Mouse (Mus musculus) cerebellum, postnatal 25 days (tissue): Measurements from ENCODE around the gene Hoxb9.

Experiments
- DNase-seq, 2 experiments: peaks; one replicate each; pipeline ENCODE4 v3.0.0; 2021; ENCODE audit warnings: mixed read lengths in 2 of 2

Hoxb9 gene

DNA sequence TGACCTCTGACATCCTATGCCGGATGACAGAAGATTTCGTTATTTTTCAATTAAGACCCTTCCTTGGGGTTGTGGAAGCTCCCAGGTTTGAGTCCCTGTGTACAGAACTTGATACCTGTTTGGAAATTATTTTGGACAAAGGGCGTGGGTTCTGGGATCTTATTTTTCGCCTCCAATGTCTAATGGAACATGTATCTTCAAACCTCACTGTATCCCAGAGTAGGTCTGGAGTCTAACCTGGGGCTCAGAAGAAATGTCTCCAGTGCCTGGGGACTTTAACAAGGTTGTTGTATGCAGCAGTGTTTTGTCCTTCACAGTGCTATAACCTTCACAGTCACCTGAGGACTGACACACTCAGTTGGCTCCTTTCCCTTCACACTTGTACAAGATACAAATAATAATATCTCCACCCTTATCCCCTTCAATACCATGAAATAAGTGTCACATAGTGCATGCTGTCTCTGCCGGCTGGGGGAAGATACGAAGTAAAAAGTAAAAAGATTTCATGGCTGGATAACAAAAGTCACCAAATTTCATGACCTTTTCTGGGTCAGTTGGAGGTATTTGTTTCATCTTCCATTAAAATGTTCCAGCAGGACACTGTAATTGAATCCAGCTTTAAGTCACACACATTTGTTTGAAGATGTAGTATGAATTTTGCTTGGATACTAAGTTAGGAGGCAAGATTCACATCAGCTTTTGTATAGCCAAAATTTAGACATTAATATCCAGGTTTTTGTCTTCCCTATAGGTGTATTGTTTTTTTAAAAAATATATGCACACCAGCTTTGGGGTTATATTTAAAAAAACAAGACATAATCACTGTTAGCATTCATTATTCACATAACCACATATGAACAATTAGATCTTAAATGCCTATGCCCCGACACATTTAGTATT, 4.0 kb upstream of the Hoxb9 start:
- DNase-seq, result no peak

DNA sequence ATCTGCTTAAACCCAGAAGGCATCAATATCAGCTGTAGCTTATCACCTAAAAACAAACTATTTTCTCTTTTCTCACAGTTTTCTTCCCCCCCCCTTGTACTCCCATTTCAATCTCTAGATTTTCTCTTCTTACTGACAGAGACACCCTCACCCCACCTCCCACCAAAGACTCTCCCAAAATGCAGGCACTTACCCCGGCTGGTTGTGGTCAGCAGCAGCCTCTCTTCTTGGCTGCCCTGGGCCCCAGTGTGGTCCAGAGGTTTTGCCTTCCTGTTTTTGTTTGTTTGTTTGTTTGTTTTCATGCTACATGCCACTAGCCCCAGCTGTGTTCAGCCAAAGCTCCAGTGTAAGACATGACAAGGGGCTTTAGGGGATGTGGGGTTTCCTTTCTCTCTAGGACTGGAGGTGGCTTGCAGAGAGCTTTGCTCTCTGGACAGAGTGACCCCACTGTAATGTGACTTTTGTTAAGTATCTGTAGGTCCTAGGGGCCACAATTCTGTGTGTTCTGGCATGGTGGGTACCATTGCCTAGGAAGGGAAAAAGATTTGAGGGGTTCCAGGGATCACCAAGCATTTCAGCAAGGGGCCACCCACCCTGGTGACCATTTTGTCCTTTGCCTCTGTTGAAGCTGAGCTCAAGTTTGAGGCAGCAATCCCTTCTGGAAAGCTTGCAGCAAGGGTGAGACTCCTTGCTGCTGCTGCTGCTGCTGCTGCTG, 3.1 kb upstream of the Hoxb9 start:
- DNase-seq, result no peak

DNA sequence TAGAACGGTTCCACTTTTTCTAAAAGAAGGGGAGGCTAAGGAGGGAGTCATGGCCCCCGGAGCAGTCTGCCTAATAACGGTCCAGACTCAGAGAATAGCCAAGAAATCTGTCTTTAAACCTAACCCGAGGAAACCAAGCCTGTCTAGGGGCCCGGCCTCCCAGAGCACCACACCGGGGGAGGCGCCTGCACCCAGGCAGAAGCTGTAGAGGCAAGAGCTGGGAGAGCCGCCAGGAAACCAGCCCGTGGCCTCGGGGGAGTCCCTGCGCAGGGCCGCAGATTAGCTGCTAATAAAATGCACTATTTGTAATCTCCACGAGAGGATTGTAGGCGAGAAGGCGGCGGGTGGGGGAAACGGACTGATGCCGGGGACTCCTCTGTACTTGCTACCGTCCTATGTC, 1.4 kb upstream of the Hoxb9 start:
- DNase-seq, result no peak

DNA sequence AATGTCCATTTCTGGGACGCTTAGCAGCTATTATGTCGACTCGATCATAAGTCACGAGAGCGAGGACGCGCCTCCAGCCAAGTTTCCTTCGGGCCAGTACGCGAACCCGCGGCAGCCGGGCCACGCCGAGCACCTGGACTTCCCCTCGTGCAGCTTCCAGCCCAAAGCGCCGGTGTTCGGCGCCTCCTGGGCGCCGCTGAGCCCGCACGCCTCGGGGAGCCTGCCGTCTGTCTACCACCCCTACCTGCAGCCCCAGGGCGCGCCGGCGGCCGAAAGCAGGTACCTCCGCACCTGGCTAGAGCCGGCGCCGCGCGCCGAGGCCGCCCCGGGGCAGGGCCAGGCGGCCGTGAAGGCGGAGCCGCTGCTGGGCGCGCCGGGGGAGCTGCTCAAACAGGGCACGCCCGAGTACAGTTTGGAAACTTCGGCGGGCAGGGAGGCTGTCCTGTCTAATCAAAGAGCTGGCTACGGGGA, 319 bp downstream of the Hoxb9 start:
- DNase-seq, result no peak

DNA sequence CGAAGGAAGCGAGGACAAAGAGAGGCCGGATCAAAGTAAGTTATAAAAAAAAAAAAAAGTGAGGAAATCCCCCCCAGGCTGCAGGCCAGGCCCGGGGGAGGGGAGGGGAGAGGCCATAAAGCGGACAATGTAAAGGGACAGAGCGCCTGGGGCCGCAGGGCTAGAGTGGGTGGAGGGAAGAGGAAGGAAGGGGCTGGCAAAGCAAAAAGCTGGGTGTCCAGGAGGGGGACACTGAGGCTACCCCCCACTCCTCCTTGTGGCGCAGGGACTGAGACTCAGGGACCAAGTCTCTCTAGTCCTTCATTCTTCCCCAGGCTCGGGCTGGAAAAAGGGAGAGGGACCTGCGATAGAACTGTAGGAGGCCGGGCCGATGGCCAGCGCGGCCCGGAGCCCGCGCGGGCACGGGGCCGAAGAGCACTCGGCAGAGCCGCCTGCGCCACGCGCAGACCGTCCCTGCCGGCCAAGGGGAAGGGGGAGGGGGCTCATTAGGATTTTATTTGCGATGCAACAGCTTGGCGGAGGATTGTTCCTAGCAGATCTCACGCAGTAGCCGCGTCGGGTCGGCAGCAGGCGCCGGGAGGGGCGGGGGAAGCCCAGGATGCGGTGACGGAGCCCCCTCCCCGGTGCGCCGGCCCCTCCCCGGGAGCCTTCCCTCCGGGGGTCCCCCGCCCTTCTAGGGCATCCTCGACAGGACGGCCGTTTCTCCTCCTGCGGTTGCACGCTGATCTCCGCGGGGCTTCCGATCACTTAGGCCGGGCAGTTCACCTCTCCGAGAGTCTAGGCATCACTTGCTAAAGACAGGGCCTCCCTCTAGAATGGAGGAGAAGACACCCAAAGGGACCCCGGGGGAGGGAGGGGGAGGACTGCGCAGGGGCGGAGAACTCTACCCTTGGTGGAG, 1.0 kb downstream of the Hoxb9 start:
- no peak for DNase-seq

DNA sequence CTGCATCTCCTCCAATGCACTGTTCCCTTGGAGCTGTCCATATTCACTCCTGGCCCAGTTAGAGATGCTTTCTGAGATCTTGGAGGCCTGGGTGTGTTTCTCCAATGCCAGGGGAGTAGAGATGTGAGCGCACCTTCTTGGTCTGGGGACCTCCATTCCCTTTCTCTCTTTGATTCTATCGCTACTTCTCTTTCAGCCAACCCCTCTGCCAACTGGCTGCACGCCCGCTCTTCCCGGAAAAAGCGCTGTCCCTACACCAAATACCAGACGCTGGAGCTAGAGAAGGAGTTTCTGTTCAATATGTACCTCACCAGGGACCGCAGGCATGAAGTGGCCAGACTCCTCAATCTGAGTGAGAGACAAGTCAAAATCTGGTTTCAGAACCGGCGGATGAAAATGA, 3.2 kb downstream of the Hoxb9 start:
- DNase-seq, result no peak

DNA sequence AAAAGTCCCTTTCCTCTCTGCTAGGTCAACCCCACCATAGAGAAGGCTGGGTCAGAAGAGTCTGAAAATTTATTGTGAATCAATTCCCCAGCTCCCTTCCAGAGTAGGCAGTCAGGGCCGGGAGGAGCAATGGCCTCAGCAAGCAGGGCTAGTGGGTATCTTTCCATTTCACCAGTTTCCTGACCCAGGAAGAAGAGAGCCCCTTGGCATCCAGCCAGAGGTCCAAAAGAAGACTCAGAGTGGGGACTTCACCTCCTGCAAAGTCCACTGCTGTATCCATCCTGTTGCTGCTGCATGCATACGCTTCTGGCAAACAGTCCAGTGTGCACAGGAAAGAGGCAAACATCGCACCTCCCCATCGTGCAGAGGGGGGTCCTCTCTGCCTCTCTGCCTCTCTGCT, 4.6 kb downstream of the Hoxb9 start:
- no peak for DNase-seq

DNA sequence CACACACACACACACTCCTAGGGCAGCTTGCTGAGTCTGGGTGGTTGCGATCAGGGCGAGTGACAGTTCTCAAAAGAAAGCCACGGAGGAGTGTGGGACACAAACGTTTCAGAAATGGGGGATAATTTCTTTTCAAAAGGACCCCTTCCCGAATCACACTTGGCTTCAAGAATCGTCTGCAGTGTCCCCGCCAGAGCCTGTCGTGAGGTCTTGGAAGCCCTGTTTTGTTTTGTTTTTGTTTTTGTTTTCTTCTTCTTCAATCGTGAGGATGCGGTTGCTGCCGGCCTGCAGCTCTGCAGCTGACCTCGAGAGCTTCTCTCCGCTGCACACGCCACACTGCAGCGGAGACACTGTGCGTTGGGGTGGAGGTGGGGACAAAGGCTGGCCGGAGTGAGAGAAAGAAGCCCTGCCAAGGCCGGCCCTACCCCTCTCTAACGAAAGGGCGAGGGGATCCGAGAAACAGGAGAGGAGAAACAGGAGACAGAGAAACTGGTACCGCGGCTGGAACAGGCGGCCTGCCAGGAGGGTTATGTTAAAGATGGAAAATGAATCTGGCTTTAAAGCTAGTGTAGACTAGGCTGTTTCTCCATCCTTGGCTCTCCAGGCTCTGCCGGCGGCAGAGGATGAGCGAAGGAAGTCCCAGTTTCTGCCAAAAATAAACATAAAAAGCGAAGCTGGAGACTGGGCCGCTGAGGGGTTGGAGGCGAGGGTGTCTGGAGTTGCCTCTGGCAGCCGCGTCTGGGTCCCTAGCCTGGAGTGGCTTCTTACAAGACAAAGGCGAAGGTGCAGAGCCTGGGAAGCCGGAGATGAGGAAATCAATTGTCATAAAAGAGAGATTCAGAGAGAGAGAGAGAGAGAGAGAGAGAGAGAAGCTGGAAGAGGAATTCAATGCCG, 6.1 kb downstream of the Hoxb9 start:
- DNase-seq, result no peak

DNA sequence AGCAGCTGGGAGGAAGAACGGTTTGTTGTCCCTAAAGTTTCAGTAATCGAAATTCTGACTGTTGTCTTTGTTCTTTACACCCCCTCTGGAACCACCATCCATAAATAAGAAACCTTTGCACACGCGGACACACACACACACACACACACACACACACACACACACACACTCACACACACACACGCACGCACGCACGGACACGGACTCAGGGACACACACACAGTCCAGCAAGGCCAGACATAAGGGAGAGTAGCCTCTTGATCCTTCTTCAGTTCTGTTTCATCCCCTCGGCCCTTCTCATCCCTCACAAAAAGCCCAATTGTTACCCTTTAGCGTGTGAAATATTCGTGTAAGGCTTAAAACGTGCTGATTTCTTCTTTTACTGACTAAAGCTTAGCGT, 7.1 kb downstream of the Hoxb9 start:
- DNase-seq, result no peak

DNA sequence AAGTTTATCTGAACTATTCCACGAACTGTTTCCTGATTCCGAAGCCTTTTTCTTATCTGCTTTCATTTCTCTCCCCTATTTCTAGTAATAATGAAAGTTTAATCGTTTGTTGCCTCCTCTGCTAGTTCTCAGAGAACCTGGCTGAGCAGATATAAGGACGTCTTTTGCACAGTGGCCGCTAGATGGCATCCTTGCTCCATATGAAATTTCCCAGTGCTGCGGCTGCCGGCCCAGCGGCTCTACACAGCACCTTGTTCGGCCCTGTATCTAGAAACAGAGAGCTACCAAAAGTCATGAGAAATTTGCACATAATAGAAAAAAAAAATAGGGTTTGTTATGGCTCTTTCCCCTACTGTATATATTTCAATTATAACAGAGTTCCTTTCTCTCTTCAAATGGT, 7.5 kb downstream of the Hoxb9 start:
- DNase-seq, result peak; percentile 87 to 90

DNA sequence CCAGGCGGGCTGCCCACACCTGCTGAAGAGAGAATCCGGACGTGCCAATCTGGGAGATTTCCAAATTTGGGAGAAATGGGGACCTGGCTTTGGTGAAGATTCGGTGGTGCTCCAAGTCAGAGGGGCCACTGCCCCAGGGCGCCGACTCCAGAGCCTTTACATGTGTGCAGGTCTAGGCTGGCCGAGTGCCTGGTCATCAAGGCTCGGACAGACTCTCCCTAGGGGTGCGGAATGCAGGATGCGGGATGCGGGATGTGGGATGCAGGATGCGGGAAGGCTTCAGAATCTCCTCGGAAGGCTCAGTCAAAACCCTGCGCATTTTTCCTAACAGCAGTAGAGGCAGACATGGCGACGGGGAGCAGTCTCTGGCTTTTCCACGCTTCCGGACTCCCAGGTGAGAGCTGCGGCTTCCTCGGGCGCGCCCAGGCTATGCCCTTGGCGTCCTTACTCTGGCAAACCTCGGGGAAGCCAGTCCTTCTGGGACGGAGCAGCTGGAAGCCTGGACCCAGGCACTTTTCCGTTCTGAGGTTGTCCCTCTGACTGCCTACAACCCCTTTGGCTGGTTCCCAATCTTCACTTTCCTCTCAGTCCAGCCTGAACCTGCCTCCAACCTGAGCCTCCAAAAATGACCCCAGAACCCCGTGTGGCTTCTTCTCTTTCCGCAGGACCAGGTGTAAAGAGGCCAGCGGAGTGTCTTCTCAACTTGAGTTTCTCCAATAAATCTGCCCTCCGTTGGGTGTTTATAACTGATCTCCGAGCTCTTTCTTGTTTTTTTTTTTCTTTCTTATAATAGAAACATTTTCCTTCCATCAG, 8.4 kb downstream of the Hoxb9 start:
- DNase-seq, result no peak

DNA sequence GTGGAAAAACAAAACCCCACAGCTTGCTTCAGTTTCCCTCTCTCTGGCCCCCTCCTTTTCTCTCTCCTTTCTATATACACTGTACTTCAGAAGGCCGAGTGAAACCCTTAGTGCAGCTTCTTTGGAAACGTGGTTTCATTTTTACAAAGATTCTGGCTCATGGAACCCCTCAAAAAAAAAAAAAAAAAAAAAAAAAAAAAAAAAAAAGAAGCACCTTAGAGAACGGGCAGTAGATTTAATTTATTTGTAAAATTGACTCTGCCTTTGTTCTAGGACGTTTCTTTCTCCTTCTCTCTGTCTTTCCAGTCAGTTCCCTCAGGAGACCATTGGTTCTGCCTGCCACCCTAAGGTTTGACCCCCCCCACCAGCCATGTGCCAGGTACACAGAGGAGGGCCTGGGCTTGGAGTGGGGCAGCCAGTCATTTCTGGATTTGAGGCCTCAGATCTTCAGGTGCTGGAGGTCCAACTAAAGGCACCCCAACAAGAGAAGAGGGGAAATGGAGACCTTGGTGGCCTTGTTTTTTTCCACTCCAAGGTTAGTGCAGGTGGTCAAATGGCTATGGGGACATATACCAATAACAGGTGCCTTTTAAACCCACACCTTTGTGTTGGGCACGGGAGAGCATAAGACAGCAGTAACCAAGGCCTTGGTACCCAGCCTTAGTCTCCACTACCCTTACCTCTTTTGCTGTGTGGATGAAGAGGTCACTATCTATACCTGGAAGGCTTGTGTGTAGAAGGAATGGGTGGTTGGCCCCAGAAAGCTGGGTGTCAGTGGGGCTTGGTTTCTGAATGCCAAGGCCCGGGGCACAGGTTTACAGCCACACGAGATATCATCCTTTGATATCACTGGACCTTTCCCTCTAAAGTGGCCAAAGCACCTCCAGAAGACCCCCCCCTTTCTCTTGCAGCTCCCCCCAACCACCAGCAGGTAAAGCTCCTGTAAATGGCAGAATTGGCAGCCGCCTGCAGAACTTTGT, 9.4 kb downstream of the Hoxb9 start:
- DNase-seq, result no peak

DNA sequence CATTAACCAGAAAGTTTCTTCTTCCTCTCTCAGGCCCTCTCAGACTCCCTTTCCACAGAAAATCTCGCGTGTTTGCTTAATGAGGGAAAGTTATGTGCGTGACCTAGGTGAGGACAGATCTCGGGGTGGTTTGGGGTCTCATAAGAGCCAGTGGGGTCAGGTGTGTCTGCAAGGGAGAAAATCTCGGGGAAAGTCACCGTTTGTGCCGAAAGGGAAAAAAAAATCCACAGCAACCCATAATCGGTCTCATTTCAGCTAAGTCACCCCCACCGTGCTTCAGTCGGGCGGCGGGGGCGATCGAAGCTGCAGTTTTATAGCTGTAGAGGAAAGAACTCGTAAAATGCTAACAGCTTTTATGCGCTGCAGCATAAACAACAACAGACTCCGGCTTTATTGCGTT, 10.1 kb downstream of the Hoxb9 start:
- DNase-seq, result no peak

DNA sequence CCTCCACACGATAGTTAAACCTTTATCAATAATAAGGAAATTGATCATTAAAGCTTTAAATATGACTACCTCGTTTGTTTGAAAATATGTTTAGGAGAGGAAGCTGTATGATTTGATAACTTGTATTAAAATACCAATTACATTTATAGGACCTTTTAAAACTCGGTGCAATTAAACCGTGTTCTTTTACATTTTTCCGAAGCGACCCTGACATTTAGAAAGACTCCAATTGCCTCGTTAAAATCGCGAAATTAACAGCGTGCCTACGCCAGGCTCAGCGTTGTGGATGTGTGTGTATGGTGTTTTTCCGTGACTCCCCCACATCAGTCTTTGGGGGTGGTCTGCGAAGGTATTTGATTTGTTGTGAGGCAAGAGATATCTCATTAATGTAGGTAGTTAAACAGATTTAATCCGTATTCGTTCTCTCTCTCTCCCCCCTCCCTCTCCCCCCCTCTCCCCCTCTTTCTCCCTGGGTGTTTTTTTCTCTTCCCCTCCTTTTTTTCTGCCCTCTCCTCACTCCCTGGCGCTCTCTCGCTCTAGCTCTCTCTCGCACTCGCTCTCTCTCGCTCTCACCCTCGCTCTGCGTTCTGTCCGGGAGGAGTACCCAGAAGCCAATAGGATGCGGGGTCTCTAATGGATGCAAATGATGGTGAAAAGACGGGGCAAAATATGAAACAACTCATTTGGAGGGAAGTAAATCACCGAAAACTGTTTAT, 10.8 kb downstream of the Hoxb9 start, which contains the start of gene Hoxb8:
TSS of gene Hoxb8 (plus strand) at position 51 of the 716 bp plus-strand sequence.
- no peak for DNase-seq

DNA sequence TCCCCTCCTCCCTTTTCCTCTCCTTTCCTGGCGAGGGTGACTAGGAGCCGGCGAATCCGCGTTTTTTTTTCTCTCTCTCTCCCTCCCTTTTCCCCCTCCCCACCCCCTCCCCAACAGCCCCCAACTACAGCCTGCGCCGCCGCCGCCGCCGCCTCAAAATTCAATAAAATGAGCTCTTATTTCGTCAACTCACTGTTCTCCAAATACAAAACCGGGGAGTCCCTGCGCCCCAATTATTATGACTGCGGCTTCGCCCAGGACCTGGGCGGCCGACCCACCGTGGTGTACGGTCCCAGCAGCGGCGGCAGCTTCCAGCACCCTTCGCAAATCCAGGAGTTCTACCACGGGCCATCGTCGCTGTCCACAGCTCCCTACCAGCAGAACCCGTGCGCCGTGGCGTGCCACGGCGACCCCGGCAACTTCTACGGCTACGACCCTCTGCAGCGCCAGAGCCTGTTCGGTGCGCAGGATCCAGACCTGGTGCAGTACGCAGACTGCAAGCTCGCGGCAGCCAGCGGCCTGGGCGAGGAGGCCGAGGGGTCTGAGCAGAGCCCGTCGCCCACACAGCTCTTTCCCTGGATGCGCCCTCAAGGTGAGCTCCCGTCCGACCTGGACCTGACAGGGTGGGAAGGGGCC, 11.7 kb downstream of the Hoxb9 start:
- DNase-seq, result no peak

DNA sequence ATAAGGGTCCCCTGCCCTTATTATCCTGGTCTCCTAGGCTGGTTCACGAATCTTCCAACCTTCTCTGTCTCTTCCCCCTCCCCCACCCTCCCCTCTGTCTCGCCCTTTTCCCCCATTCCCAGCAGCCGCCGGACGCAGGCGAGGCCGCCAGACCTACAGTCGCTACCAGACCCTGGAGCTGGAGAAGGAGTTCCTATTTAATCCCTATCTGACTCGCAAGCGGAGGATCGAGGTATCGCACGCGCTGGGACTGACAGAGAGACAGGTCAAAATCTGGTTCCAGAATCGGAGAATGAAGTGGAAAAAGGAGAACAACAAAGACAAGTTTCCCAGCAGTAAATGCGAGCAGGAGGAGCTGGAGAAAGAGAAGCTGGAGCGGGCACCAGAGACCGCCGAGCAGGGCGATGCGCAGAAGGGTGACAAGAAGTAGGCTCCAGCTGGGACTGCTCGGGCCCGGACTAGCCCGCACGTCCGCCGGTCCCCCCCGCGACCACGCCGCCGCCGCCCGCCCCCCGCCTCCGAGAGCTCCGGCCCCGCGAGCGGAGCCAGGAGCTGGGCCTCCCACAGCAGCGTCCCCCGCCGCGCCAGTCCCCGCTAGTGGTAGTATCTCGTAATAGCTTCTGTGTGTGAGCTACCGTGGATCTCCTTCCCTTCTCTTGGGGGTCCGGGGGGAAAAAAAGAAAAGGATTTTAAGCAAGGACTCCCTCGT, 12.9 kb downstream of the Hoxb9 start:
- no peak for DNase-seq

DNA sequence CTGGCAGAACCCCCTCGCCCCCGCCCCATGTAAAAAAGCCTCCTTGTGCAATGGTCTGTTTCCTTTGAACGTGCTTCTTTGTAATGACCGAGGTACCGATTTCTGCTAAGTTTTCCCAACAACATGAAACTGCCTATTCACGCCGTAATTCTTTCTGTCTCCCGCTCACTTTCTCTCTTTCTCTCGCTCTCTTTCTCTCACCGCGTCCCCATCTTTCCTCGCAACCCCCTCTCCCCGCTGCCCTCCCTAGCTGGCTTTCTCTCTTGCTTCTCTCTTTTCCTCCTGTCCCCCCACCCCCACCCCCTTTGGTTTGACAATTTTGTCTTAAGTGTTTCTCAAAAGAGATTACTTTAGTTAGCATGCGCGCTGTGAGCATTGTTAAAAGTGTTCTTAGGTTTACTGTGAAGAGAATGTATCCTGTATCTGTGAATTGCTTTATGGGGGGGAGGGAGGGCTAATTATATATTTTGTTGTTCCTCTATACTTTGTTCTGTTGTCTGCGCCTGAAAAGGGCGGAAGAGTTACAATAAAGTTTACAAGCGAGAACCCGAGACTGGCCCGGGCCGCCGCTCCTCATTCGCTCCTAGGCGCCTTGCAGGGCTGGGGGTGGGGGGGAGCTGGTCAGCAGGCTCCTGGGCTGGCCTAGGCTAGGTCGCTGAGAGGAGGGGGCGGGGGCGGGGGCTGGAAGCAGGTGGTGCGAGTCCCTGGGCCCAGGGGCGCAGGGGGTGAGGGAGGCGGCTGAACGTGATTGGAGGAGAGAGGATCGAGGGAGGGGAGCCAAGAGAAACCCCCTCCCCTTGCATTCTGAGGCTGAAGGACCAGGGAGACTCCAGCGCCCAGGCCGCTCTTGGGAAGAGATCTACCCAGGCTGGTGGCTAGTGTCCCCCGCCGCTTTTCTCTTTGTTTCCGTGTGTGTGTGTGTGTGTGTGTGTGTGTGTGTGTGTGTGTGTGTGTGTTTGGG, 13.8 kb downstream of the Hoxb9 start:
- no peak for DNase-seq
